In genomic region chr19:6909507-6910289, GRCm38 (mm10) we compare ENCODE assay signal across 8 mouse cellular contexts. TPM values are rescaled to one million over a fixed set of nuclear protein-coding genes. Genes with fewer than 3 reads are reported as not detected.
DNase-seq lines count a peak whose midpoint lies in the region; ATAC-seq and TF ChIP-seq lines count a peak whose summit lies in the region.

Gene Trmt112 (plus strand): TSS chr19:6909698.
Gene Prdx5 (minus strand): TSS chr19:6910106.

- peak; percentile 44 for TF ChIP-seq CTCF in lung, postnatal 0 days (IDR thresholded peaks at IDR 0.05)

- DNase-seq in MEL-GATA-1-ER (ENCODE audit: extremely low read depth, low read depth) = peak; percentile 97
- peak; percentile 85 for DNase-seq in cerebellum, adult 8-10 months
- DNase-seq in hindbrain, embryonic 10.5 days (ENCODE audit: low spot score) = peak; percentile 93
- DNase-seq in layer of hippocampus, adult 9-11 months = peak; percentile 96
- peak; percentile 98 for DNase-seq in lung, postnatal 0 days (ENCODE audit: low spot score)
- DNase-seq in ovary, postnatal 14 days (ENCODE audit: low spot score) = peak; percentile 79
- DNase-seq in thymus, postnatal 14 days = peak; percentile 93

- no peaks in the 10 kb centered on the region for H3K27me3 ChIP-seq in hindbrain, embryonic 10.5 days (ENCODE audit: insufficient read depth, poor library complexity, severe bottlenecking)
- no peaks in the 10 kb centered on the region for H3K27me3 ChIP-seq in lung, postnatal 0 days (replicated peaks; ENCODE audit: insufficient read depth, low read length)

- peak; percentile 78 for ATAC-seq in frontal cortex, adult (ENCODE audit: low TSS enrichment)
- peak; percentile 95 for ATAC-seq in lung, postnatal 0 days

- no peaks in the 10 kb centered on the region for H3K9me3 ChIP-seq in hindbrain, embryonic 10.5 days
- no peaks in the 10 kb centered on the region for H3K9me3 ChIP-seq in lung, postnatal 0 days (ENCODE audit: low read length)

- peaks cover 66% of the 10 kb centered on the region for H3K36me3 ChIP-seq in hindbrain, embryonic 10.5 days
- peaks cover 4% of the 10 kb centered on the region; the same call in 1 of the 2 replicates for H3K36me3 ChIP-seq in lung, postnatal 0 days (ENCODE audit: insufficient read depth, low read length)

- H3K4me2 ChIP-seq in lung, postnatal 0 days (replicated peaks; ENCODE audit: low read depth, low read length) = peak within 1 kb of the TSS; percentile 77

- peak; percentile 64 for TF ChIP-seq EP300 in lung, postnatal 0 days (IDR thresholded peaks at IDR 0.05)

- peak within 1 kb of the TSS; percentile 71 for H3K4me3 ChIP-seq in hindbrain, embryonic 10.5 days
- H3K4me3 ChIP-seq in lung, postnatal 0 days (ENCODE audit: low read depth, low read length) = peak within 1 kb of the TSS; percentile 67

- peaks cover 46% of the 10 kb centered on the region for H3K4me1 ChIP-seq in hindbrain, embryonic 10.5 days (replicated peaks)
- H3K4me1 ChIP-seq in lung, postnatal 0 days (ENCODE audit: insufficient read depth, low read depth, low read length) = no peaks in the 10 kb centered on the region; the same call in 1 of the 2 replicates

- peak within 1 kb of the TSS; percentile 66 for H3K9ac ChIP-seq in lung, postnatal 0 days (replicated peaks; ENCODE audit: low read depth)

- under 1% methylated on average over 65 of the region's 65 CpGs for WGBS in hindbrain, embryonic 10.5 days
- 1% methylated on average over 62 of the region's 65 CpGs for WGBS in lung, postnatal 0 days

- peak within 1 kb of the TSS; percentile 90 for H3K27ac ChIP-seq in hindbrain, embryonic 10.5 days
- H3K27ac ChIP-seq in lung, postnatal 0 days (ENCODE audit: low read length) = peak within 1 kb of the TSS; percentile 98

RNA-seq across cellular contexts. Expression of gene Trmt112, which starts in this region (rescaled TPM):
- polyA plus RNA-seq in hindbrain, embryonic 10.5 days (2016; fragmentation: Nextera tagmentation; extraction: Ambion mirVana) = 148 and 157 TPM in 2 replicates
- polyA plus RNA-seq in lung, postnatal 0 days (2015; fragmentation: Nextera tagmentation; extraction: Ambion mirVana) = 89.0 and 93.3 TPM in 2 replicates

RNA-seq across cellular contexts. Expression of gene Prdx5, which starts in this region (rescaled TPM):
- 155 and 196 TPM in 2 replicates for polyA plus RNA-seq in hindbrain, embryonic 10.5 days (2016; fragmentation: Nextera tagmentation; extraction: Ambion mirVana)
- 437 and 450 TPM in 2 replicates for polyA plus RNA-seq in lung, postnatal 0 days (2015; fragmentation: Nextera tagmentation; extraction: Ambion mirVana)

Comparison
In these comparisons a context has a peak if more than half of its experiments do, and no peak if none do; other contexts are left out.
1. Peak in every context shown above with its lines: DNase-seq, ATAC-seq, H3K4me3 ChIP-seq and H3K27ac ChIP-seq.